7 mouse cellular contexts compared by ENCODE assay signal in the genomic region with DNA sequence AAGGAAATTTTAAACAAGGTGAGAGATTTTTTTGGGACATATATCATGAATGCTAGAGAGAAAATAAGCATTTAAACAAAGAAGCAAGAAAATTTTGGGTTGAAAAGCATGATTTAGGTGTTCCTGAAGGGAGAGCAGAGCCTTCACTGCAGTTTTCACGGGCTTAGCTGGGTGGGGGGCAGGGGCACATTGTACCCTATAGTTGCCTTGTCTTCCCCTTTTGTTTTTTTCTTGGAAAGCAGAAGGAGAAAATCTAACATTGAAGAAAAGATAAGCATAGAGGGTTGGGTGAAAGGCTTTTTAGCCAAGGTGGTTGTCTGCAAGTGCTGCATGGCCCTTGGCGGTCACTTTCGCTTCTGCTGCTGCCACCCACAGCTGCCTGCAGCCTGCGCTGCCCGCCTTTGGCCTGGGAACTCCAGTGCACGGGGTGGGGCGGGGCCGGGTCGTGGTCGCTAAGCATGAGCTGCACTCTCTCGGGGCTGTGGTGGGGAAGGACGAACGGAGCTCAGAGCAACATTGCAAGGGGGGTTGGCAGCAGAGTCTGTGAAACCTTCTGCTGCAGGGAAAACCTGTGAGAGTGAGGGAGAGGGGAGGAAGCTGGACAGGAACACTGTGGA. TPM values are rescaled to one million over a fixed set of nuclear protein-coding genes. Genes with fewer than 3 reads are reported as not detected.
DNase-seq lines count a peak whose midpoint lies in the region; ATAC-seq and TF ChIP-seq lines count a peak whose summit lies in the region.

No protein-coding gene starts in this region.

- 0 out of 2 replicates have a peak overlapping the region, but pooled peaks have one; percentile 13 for H3K4me3 ChIP-seq in E14TG2a.4 (replicated peaks; ENCODE audit: low read length)
- H3K4me3 ChIP-seq in forebrain, embryonic 16.5 days (replicated peaks; ENCODE audit: low read length) = peak overlapping the region; percentile 45
- peak overlapping the region; percentile 43 for H3K4me3 ChIP-seq in hindbrain, postnatal 0 days (ENCODE audit: low read length)
- H3K4me3 ChIP-seq in liver, embryonic 14.5 days (ENCODE audit: insufficient read depth in 1 of 2, low read depth in 2 of 2, low read length in 2 of 2) = peak overlapping the region; percentile 49 to 64
- H3K4me3 ChIP-seq in testis, adult 2 months (ENCODE audit: control insufficient read depth, low read depth, low read length) = peak overlapping the region; percentile 41; the same call in 1 of the 2 replicates

- TF ChIP-seq POLR2A in testis, adult 2 months (IDR thresholded peaks at IDR 0.05; ENCODE audit: control insufficient read depth, low read depth, low read length) = no peak

- H3K9ac ChIP-seq in forebrain, embryonic 16.5 days (replicated peaks; ENCODE audit: low read depth, low read length) = peak overlapping the region; percentile 59
- H3K9ac ChIP-seq in hindbrain, postnatal 0 days (replicated peaks; ENCODE audit: low read length) = peak overlapping the region; percentile 45
- H3K9ac ChIP-seq in liver, embryonic 14.5 days (replicated peaks) = peak overlapping the region; percentile 53

- peaks cover under 1% of the 10 kb centered on the region; the same call in 1 of the 2 replicates for H3K9me3 ChIP-seq in E14TG2a.4 (ENCODE audit: low read length)
- no peaks in the 10 kb centered on the region for H3K9me3 ChIP-seq in forebrain, embryonic 16.5 days (ENCODE audit: control insufficient read depth, low read length)
- H3K9me3 ChIP-seq in hindbrain, postnatal 0 days (ENCODE audit: low read length) = no peaks in the 10 kb centered on the region
- no peaks in the 10 kb centered on the region for H3K9me3 ChIP-seq in liver, embryonic 14.5 days (ENCODE audit: control insufficient read depth, low read length)

- H3K36me3 ChIP-seq in E14TG2a.4 (ENCODE audit: insufficient read depth, low read length) = no peaks in the 10 kb centered on the region
- no peaks in the 10 kb centered on the region for H3K36me3 ChIP-seq in forebrain, embryonic 16.5 days (ENCODE audit: control insufficient read depth, insufficient read depth)
- H3K36me3 ChIP-seq in hindbrain, postnatal 0 days (ENCODE audit: insufficient read depth, low read length) = no peaks in the 10 kb centered on the region
- H3K36me3 ChIP-seq in liver, embryonic 14.5 days (replicated peaks; ENCODE audit: control insufficient read depth, insufficient read depth, low read depth) = no peaks in the 10 kb centered on the region
- no peaks in the 10 kb centered on the region for H3K36me3 ChIP-seq in testis, adult 2 months (ENCODE audit: control insufficient read depth, insufficient read depth, low read length)

- TF ChIP-seq EP300 in liver, embryonic 14.5 days (IDR thresholded peaks at IDR 0.05; ENCODE audit: low read depth) = no peak

- ATAC-seq in forebrain, embryonic 16.5 days = peak; percentile 96
- peak; percentile 94 for ATAC-seq in hindbrain, postnatal 0 days
- ATAC-seq in liver, embryonic 14.5 days (ENCODE audit: insufficient read depth) = peak; percentile 76

- H3K4me2 ChIP-seq in forebrain, embryonic 16.5 days (ENCODE audit: low read length) = peak overlapping the region; percentile 59
- H3K4me2 ChIP-seq in hindbrain, postnatal 0 days (ENCODE audit: low read depth, low read length) = peak overlapping the region; percentile 65
- peak overlapping the region; percentile 72 for H3K4me2 ChIP-seq in liver, embryonic 14.5 days (ENCODE audit: low read depth)

- H3K27me3 ChIP-seq in E14TG2a.4 (ENCODE audit: insufficient read depth, low read length) = no peaks in the 10 kb centered on the region
- H3K27me3 ChIP-seq in forebrain, embryonic 16.5 days (replicated peaks; ENCODE audit: control insufficient read depth, insufficient read depth, low read length) = no peaks in the 10 kb centered on the region
- H3K27me3 ChIP-seq in hindbrain, postnatal 0 days (ENCODE audit: insufficient read depth, low read length) = no peaks in the 10 kb centered on the region
- no peaks in the 10 kb centered on the region for H3K27me3 ChIP-seq in liver, embryonic 14.5 days (ENCODE audit: control insufficient read depth, insufficient read depth, low read length)
- no peaks in the 10 kb centered on the region for H3K27me3 ChIP-seq in testis, adult 2 months (ENCODE audit: control insufficient read depth, insufficient read depth, low read length)

- no peaks in the 10 kb centered on the region for H3K4me1 ChIP-seq in E14TG2a.4 (replicated peaks; ENCODE audit: low read depth, low read length)
- no peaks in the 10 kb centered on the region for H3K4me1 ChIP-seq in forebrain, embryonic 16.5 days (replicated peaks; ENCODE audit: control insufficient read depth, insufficient read depth, low read length)
- no peaks in the 10 kb centered on the region for H3K4me1 ChIP-seq in hindbrain, postnatal 0 days (ENCODE audit: insufficient read depth, low read length)
- peaks cover 4 to 8% of the 10 kb centered on the region in 2 experiments; a peak in 3 of 4 replicates for H3K4me1 ChIP-seq in liver, embryonic 14.5 days (replicated peaks; ENCODE audit: control insufficient read depth in 2 of 2, insufficient read depth in 2 of 2, low read length in 1 of 2)
- no peaks in the 10 kb centered on the region; the same call in 1 of the 2 replicates for H3K4me1 ChIP-seq in testis, adult 2 months (ENCODE audit: control insufficient read depth, insufficient read depth, low read length)

- TF ChIP-seq CTCF in E14TG2a.4 (conservative IDR thresholded peaks at IDR 0.05; ENCODE audit: low read length) = no peak
- TF ChIP-seq CTCF in hindbrain, postnatal 0 days (IDR thresholded peaks at IDR 0.05; ENCODE audit: low read depth) = peak; percentile 17; the same call in 1 of the 2 replicates
- peak; percentile 25; the same call in 1 of the 2 replicates for TF ChIP-seq CTCF in liver, embryonic 14.5 days (IDR thresholded peaks at IDR 0.05; ENCODE audit: low read depth)
- no peak for TF ChIP-seq CTCF in testis, adult 2 months (IDR thresholded peaks at IDR 0.05; ENCODE audit: control insufficient read depth, insufficient read depth, insufficient replicate concordance, low read depth, low read length)

- DNase-seq in adrenal gland, adult 8-10 months = peak; percentile 13
- peak; percentile 65 for DNase-seq in hindbrain, postnatal 0 days (ENCODE audit: low spot score)
- DNase-seq in liver, embryonic 14.5 days (ENCODE audit: low read depth in 3 of 3, low spot score in 3 of 3) = peak in 2 of 3 experiments; percentile 34 to 47
- peak; percentile 49 for DNase-seq in naive thymus-derived CD4-positive, alpha-beta T cell, adult 2 months (ENCODE audit: low read depth)

- no peak overlapping the region for H3K27ac ChIP-seq in forebrain, embryonic 16.5 days (ENCODE audit: low read length)
- H3K27ac ChIP-seq in hindbrain, postnatal 0 days = peak overlapping the region; percentile 26; the same call in 1 of the 2 replicates
- no peak overlapping the region for H3K27ac ChIP-seq in liver, embryonic 14.5 days
- H3K27ac ChIP-seq in testis, adult 2 months (ENCODE audit: control insufficient read depth, insufficient read depth, low read depth, low read length) = no peak overlapping the region

- 2% methylated on average over 13 of the region's 13 CpGs for WGBS in forebrain, embryonic 16.5 days
- 1% methylated on average over 13 of the region's 13 CpGs for WGBS in hindbrain, postnatal 0 days
- under 1% methylated on average over 13 of the region's 13 CpGs for WGBS in liver, embryonic 14.5 days (ENCODE audit: insufficient replicate concordance)

RNA-seq across cellular contexts. Expression of a gene that starts 3.3 kb away (rescaled TPM):
- total RNA-seq in adrenal gland, adult 8-10 months (2022) = under 1 TPM in 2 of 4 experiments, not detected in 2; 0.32 to 0.52 TPM
- polyA plus RNA-seq in forebrain, embryonic 16.5 days (2015; fragmentation: Nextera tagmentation; extraction: Ambion mirVana) = 0.26 and 0.29 TPM in 2 replicates
- total RNA-seq in hindbrain, postnatal 0 days (2014; rRNA removed) = not detected in 2 replicates
- polyA plus RNA-seq in hindbrain, postnatal 0 days (2015; fragmentation: Nextera tagmentation; extraction: Ambion mirVana) = 0.24 and 0.40 TPM in 2 replicates
- 0.16 and 0.23 TPM in 2 replicates for polyA plus RNA-seq in liver, embryonic 14.5 days (2012; rRNA removed)
- 0.15 and 0.72 TPM in 2 replicates for polyA plus RNA-seq in liver, embryonic 14.5 days (2014; fragmentation: Nextera tagmentation; extraction: Ambion mirVana)
- not detected in 2 replicates for polyA plus RNA-seq in testis, adult 2 months (2012; rRNA removed)

RNA-seq across cellular contexts. Expression of a gene that starts 51.7 kb away (rescaled TPM):
- under 1 TPM in 1 of 4 experiments, not detected in 3; 0.19 TPM for total RNA-seq in adrenal gland, adult 8-10 months (2022)
- polyA plus RNA-seq in forebrain, embryonic 16.5 days (2015; fragmentation: Nextera tagmentation; extraction: Ambion mirVana) = not detected in 2 replicates
- total RNA-seq in hindbrain, postnatal 0 days (2014; rRNA removed) = not detected in 2 replicates
- polyA plus RNA-seq in hindbrain, postnatal 0 days (2015; fragmentation: Nextera tagmentation; extraction: Ambion mirVana) = not detected in 2 replicates
- not detected in 2 replicates for polyA plus RNA-seq in liver, embryonic 14.5 days (2012; rRNA removed)
- polyA plus RNA-seq in liver, embryonic 14.5 days (2014; fragmentation: Nextera tagmentation; extraction: Ambion mirVana) = not detected in 2 replicates
- 0.05 TPM in 1 of 2 replicates, not detected in the other for polyA plus RNA-seq in testis, adult 2 months (2012; rRNA removed)

Comparison
In these comparisons a context has a peak if more than half of its experiments do, and no peak if none do; other contexts are left out.
1. CTCF ChIP-seq: peak in hindbrain, postnatal 0 days (single experiment) and liver, embryonic 14.5 days (single experiment); none in E14TG2a.4 (single experiment) and testis, adult 2 months (single experiment).
2. DNase-seq: peak in every context shown above with its lines; median percentile 65 in hindbrain, postnatal 0 days; 49 in naive thymus-derived CD4-positive, alpha-beta T cell, adult 2 months; 40 in liver, embryonic 14.5 days; 13 in adrenal gland, adult 8-10 months.
3. Peak in every context shown above with its lines, with median percentiles within 50 percentile points of each other: H3K4me3 ChIP-seq, ATAC-seq, H3K4me2 ChIP-seq and H3K9ac ChIP-seq.